Mouse (Mus musculus) stomach, embryonic 16.5 days (tissue): ENCODE results near the gene Fstl4. TPM values are rescaled to one million over a fixed set of nuclear protein-coding genes. Genes with fewer than 3 reads are reported as not detected.
"Not testable (repeated sequence)": the region's sequence is repeated elsewhere in the genome, so short reads cannot be mapped to it uniquely, and the experiment has no call there.

ENCODE experiments used
- ATAC-seq: fragments of 200-750 bp; cut with Nextera tagmentation; 2 replicates; pipeline ENCODE4 v1.8.0; 2017; ENCODE audit warnings: moderate number of reproducible peaks, moderate TSS enrichment; ENCODE audit not compliant: insufficient read depth, low FRiP score
- H3K27ac ChIP-seq: fragments of 300-500 bp; sonication (generic); 2 replicates; pipeline ENCODE4 v1.5.1; 2014; ENCODE audit warnings: low read length
- H3K27me3 ChIP-seq: fragments of 300-500 bp; sonication (generic); 2 replicates; pipeline ENCODE4 v1.6.1; 2014; ENCODE audit warnings: low read length, control low read depth, mixed read lengths; ENCODE audit not compliant: control insufficient read depth, insufficient read depth
- H3K36me3 ChIP-seq: fragments of 300-500 bp; sonication (generic); 2 replicates; pipeline ENCODE4 v1.6.1; 2014; ENCODE audit warnings: low read length; ENCODE audit not compliant: control insufficient read depth, insufficient read depth
- H3K4me1 ChIP-seq: fragments of 300-500 bp; sonication (generic); 2 replicates; pipeline ENCODE4 v1.6.1; 2014; ENCODE audit warnings: low read length, control low read depth, mixed read lengths; ENCODE audit not compliant: control insufficient read depth, insufficient read depth
- H3K4me2 ChIP-seq: fragments of 300-500 bp; sonication (generic); 2 replicates; pipeline ENCODE4 v1.6.1; 2014; ENCODE audit warnings: low read depth, low read length, mixed read lengths
- H3K4me3 ChIP-seq: fragments of 300-500 bp; sonication (generic); replicated peaks from 2 replicates; pipeline ENCODE4 v1.5.1; 2014; ENCODE audit warnings: mild to moderate bottlenecking, low read length
- H3K9ac ChIP-seq: fragments of 300-500 bp; sonication (generic); 2 replicates; pipeline ENCODE4 v1.6.1; 2014; ENCODE audit warnings: low read length
- H3K9me3 ChIP-seq: fragments of 300-500 bp; sonication (generic); replicated peaks from 2 replicates; pipeline ENCODE4 v1.6.1; 2016; ENCODE audit warnings: low read length, control low read depth; ENCODE audit not compliant: control insufficient read depth
- WGBS: fragments of 180-500 bp; shearing (Covaris S2); extraction: QIAGEN DNeasy Blood & Tissue Kit; methylation state at CpG from one replicate; pipeline ENCODE4 v1.1.7; 2014; 5-methylcytosine and 5-hydroxymethylcytosine counted together
- polyA plus RNA-seq: library from polyadenylated mRNA; unstranded; fragments of >200 nt; fragmentation: Nextera tagmentation; extraction: Ambion mirVana; gene quantifications from 2 replicates; pipeline ENCODE4 v1.2.1, GENCODE M21; 2015

Fstl4 gene
- polyA plus RNA-seq, 1 experiment from 2014 or later = 2.1 TPM

DNA sequence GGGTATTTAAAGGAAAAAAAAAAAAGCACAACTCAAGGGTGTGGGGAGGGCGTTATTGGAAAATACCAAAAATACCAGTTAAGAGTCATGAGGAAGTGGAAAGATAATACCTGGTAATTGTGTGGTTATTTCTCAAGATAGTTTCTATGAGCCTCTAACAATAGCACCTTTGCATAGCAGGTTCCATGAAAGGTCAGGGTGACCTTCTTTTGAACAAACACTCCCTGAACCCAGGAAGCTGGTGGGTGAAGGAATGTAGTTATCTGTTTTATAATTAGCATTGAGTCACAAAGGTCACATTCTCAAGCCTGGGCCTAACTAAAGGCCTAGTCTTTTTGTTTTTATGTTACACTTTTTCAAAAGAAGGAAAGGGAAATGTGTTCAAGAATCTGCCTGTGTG is 432.1 kb downstream of the Fstl4 start:
- ATAC-seq, H3K4me1 ChIP-seq, H3K27ac ChIP-seq, H3K9ac ChIP-seq, H3K27me3 ChIP-seq, H3K9me3 ChIP-seq, H3K4me3 ChIP-seq, H3K4me2 ChIP-seq, H3K36me3 ChIP-seq: not testable (repeated sequence)
- WGBS = 84% methylated on average over 1 of the region's 1 CpGs

DNA sequence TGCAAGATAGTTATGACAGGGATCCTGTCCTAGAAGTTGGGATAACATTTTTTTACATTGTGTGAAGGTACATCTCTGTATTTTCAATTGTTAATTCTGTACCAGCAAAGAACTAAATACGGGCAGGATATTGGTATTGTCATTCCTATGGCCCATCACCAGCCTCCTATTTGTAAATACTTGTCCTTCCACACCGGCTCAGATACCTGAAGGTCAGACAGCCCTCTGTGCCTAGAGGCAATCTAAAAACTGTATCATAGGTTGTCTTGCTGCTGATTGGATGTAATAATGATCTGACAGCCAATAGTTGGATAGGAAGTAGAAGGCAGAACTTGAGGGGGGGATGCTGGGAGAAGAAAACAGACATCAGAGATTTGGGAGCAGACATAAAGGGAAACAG is 432.7 kb downstream of the Fstl4 start:
- no peak overlapping the region for H3K27ac ChIP-seq
- H3K9me3 ChIP-seq = no peaks in the 10 kb centered on the region
- H3K4me1 ChIP-seq = no peaks in the 10 kb centered on the region
- H3K4me2 ChIP-seq = no peak overlapping the region
- no peak for ATAC-seq
- H3K36me3 ChIP-seq = no peaks in the 10 kb centered on the region
- no peak overlapping the region for H3K9ac ChIP-seq
- no peaks in the 10 kb centered on the region for H3K27me3 ChIP-seq
- no peak overlapping the region for H3K4me3 ChIP-seq
- WGBS = 85% methylated on average over 2 of the region's 2 CpGs

DNA sequence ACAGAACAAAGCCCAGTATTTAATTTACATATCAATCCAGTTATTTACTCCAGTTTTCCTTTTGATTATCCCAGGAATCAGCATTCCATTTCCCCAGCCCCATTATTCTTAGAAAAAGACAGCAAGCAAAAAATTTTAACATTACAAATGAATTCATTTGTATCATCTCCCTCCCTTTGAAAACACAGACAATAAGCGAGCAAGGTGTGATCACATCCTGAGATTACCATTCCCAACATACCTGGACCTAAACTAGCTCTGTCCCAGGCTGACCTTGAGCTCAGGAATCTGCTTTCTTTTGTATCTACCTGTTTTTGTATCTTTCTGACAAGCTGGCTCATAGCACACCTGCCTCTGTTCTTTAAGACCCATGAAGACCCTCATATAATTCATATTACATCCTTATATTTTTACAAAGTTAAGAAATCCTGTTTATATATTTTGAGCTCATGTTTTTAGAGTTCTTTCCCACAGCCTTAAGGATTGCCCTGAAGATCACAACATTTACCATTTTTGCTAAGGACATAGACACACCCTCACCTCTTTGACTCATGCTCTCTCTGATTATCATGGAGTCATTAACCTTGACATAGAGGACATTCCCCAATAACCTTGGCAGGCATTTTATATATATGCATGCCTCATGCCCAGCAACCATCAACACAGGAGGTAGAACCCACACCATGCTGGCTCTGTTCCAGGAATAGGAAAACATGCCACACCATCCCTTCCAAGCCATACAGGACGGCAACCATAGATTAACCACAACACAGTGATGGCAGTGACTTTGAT is 438.2 kb downstream of the Fstl4 start:
- H3K9ac ChIP-seq = no peak overlapping the region
- WGBS = 83% methylated on average over 2 of the region's 2 CpGs
- H3K27ac ChIP-seq = no peak overlapping the region
- no peak overlapping the region for H3K4me2 ChIP-seq
- no peak overlapping the region for H3K4me3 ChIP-seq
- no peaks in the 10 kb centered on the region for H3K4me1 ChIP-seq
- no peak for ATAC-seq
- H3K9me3 ChIP-seq = no peaks in the 10 kb centered on the region
- no peaks in the 10 kb centered on the region for H3K27me3 ChIP-seq
- H3K36me3 ChIP-seq = no peaks in the 10 kb centered on the region

DNA sequence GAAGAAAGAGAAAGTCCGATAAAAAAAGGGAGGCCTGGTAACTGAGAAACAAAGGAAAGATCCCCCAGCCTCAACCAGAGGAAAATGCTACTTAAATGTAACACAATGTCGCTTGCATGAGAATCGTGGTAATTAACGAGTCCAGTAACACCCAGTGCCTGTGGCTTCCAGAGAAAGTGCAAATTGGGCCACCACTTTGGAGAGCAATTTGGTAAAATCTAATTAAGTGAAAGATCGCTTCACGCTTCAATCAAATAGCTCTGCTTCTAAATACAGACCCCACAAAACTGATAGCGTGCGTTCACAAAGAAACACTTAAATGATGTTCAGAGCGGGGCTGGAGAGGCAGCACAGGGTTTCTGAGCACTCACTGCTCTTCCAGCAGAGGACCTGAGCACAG is 446.4 kb downstream of the Fstl4 start:
- Histone ChIP-seq H3K9me3 (no peaks in the 10 kb centered on the region), H3K4me2 (no peak overlapping the region), H3K4me3 (no peak overlapping the region), H3K9ac (no peak overlapping the region), H3K4me1 (no peaks in the 10 kb centered on the region), H3K36me3 (no peaks in the 10 kb centered on the region), H3K27me3 (no peaks in the 10 kb centered on the region), H3K27ac (no peak overlapping the region)
- 77% methylated on average over 9 of the region's 9 CpGs for WGBS
- ATAC-seq = no peak

DNA sequence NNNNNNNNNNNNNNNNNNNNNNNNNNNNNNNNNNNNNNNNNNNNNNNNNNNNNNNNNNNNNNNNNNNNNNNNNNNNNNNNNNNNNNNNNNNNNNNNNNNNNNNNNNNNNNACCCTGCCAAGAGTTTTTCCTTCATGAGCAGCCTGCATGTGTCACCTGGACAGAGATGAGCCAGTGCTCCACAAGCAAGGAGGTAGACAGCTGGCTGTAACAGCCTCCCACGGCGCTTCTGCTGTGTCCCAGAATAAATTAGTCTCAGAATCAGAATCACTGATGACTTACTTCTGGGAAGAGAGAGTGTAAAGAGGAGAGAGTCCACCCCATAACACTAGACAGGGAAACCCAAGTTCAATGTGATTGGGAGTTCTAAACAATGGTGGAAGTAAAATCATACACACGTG is 464.6 kb downstream of the Fstl4 start:
- WGBS = 78% methylated on average over 3 of the region's 3 CpGs
- no peak for ATAC-seq
- no peak overlapping the region for H3K4me2 ChIP-seq
- H3K9me3 ChIP-seq = no peaks in the 10 kb centered on the region
- H3K9ac ChIP-seq = no peak overlapping the region
- H3K4me3 ChIP-seq = no peak overlapping the region
- no peaks in the 10 kb centered on the region for H3K36me3 ChIP-seq
- no peaks in the 10 kb centered on the region for H3K27me3 ChIP-seq
- no peak overlapping the region for H3K27ac ChIP-seq
- H3K4me1 ChIP-seq = no peaks in the 10 kb centered on the region

DNA sequence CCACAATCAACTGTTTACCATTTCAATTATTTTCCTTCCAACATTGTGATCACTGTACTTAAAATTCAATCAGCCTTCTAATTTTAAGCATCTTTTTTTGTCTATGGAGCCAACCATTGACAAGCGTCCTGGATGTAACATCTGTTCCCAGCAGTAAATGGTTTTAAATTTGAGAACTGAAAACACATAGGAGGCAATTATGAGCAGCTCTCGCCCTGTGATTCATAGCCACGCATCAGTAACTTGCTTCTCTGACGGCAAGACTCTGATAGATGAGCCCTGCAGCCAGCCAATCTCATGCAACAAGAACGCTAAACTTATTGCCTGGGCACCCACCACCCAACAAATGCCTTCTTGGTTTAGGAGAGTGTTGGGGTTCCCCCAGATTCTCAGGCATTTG is 467.4 kb downstream of the Fstl4 start:
- 83% methylated on average over 5 of the region's 5 CpGs for WGBS
- no peak overlapping the region for H3K9ac ChIP-seq
- no peak overlapping the region for H3K27ac ChIP-seq
- H3K4me1 ChIP-seq = no peaks in the 10 kb centered on the region
- no peak for ATAC-seq
- H3K9me3 ChIP-seq = no peaks in the 10 kb centered on the region
- no peak overlapping the region for H3K4me2 ChIP-seq
- H3K36me3 ChIP-seq = no peaks in the 10 kb centered on the region
- H3K4me3 ChIP-seq = no peak overlapping the region
- no peaks in the 10 kb centered on the region for H3K27me3 ChIP-seq

DNA sequence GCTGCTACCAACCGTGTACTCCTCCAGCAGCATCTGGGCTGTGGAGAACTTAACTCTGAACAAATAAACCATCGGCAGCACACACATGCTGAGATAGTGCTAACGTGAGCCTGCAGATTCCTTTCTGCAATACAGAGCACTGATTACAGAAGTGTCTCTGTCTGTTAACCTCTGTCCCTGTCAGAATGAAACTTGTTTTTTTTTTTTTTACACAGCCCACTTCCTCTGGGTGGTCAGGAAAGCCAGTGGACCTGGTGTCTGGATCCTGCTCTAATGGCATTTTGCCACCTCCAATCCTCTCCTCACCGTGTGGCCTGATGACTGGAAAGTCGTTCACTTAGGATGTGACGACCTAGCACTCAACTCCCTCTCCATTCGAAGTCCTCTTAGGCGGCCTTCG is 469.2 kb downstream of the Fstl4 start:
- Histone ChIP-seq H3K4me3 (no peak overlapping the region), H3K27ac (no peak overlapping the region), H3K4me1 (no peaks in the 10 kb centered on the region), H3K9ac (no peak overlapping the region), H3K27me3 (no peaks in the 10 kb centered on the region), H3K4me2 (no peak overlapping the region), H3K9me3 (no peaks in the 10 kb centered on the region), H3K36me3 (no peaks in the 10 kb centered on the region)
- no peak for ATAC-seq
- WGBS = 60% methylated on average over 9 of the region's 9 CpGs
